Mouse (Mus musculus): Measurements from ENCODE around the gene Aspscr1. TPM values are rescaled to one million over a fixed set of nuclear protein-coding genes. Genes with fewer than 3 reads are reported as not detected.

Gene Aspscr1
- polyA plus RNA-seq (2012; rRNA removed), result 234 and 253 TPM in 2 replicates

GRCm38 (mm10) chr11:120672687-120673593 lies at the start of gene Aspscr1:
TSS of gene Aspscr1 (plus strand) at chr11:120672973.
- Histone ChIP-seq H3K27ac (ENCODE audit: control insufficient read depth, insufficient read depth, low read depth, low read length) (peak within 1 kb of the TSS; percentile 92), H3K4me3 (ENCODE audit: control insufficient read depth, low read depth, low read length) (peak within 1 kb of the TSS; percentile 88), H3K27me3 (ENCODE audit: control insufficient read depth, insufficient read depth, low read length) (no peaks in the 10 kb centered on the region), H3K4me1 (ENCODE audit: control insufficient read depth, insufficient read depth, low read length) (peaks cover 7% of the 10 kb centered on the region), H3K36me3 (ENCODE audit: control insufficient read depth, insufficient read depth, low read length) (no peaks in the 10 kb centered on the region)
- TF ChIP-seq POLR2A (IDR thresholded peaks at IDR 0.05; ENCODE audit: control insufficient read depth, low read depth, low read length) (peak; percentile 62), CTCF (IDR thresholded peaks at IDR 0.05; ENCODE audit: control insufficient read depth, insufficient read depth, insufficient replicate concordance, low read depth, low read length) (no peak)

DNA sequence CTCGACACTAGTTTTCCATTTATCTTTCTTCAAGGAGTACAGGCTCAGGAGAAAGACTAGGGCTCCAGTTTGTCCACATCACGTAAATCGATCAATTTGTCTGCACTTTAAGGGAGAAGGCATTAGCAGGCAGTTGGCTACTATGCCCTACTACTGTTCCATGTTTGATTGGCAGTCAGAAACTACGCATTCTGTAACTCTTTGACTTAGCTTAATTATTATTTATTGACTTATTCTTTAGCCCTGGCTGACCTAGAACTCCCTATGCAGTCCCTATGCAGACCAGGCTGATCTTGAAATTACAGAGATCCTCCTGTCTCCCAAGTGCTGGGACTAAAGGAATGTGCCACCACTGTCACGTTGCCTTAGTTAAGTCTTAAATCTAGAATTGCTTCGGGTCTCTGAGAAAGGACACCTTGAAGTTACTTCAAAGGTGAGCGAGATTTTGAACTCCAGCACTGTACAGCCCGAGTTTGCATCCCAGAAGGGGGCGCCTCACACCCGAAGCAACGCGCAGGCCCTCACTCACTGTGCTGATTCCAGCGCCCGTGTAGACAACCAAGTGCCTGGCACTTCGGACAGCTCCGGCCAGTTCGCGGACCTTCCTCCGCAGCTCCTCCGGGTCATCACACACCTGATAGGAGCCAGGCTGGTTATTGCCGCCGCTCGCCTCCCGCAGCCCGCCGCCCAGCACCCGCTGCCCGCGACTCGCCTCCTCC lies 48.7 kb upstream of the Aspscr1 start:
- TF ChIP-seq CTCF (IDR thresholded peaks at IDR 0.05; ENCODE audit: control insufficient read depth, insufficient read depth, insufficient replicate concordance, low read depth, low read length) (peak; percentile 30; the same call in 1 of the 2 replicates), POLR2A (IDR thresholded peaks at IDR 0.05; ENCODE audit: control insufficient read depth, low read depth, low read length) (no peak)
- no peaks in the 10 kb centered on the region for H3K36me3 ChIP-seq (ENCODE audit: control insufficient read depth, insufficient read depth, low read length)

DNA sequence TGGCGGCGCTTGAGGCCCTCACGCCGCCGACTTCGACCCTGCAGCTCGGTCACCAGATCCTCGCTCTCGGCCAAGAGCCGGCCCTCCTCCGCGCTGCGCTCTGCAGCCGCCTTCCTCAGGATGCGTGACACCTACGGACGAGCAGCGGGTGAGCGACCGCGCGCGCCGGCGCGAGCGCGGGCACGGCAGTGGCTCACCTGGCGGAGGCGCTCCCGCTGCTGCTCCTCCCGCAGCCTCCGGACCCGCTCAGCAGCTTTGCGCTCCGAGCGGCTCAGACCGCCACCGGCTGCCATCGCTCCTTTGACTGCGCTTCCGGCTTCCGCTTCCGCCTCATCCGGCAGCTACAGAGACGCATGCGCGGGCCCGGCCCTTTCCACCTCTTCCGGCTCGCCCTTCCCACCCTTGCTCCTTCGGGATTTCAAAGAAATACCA lies 48.1 kb upstream of the Aspscr1 start:
- no peaks in the 10 kb centered on the region for H3K27me3 ChIP-seq (ENCODE audit: control insufficient read depth, insufficient read depth, low read length)
- H3K27ac ChIP-seq (ENCODE audit: control insufficient read depth, insufficient read depth, low read depth, low read length), result peak overlapping the region; percentile 21; the same call in 1 of the 2 replicates
- no peaks in the 10 kb centered on the region for H3K36me3 ChIP-seq (ENCODE audit: control insufficient read depth, insufficient read depth, low read length)
- peak overlapping the region; percentile 82 for H3K4me3 ChIP-seq (ENCODE audit: control insufficient read depth, low read depth, low read length)
- TF ChIP-seq CTCF (IDR thresholded peaks at IDR 0.05; ENCODE audit: control insufficient read depth, insufficient read depth, insufficient replicate concordance, low read depth, low read length) (no peak), POLR2A (IDR thresholded peaks at IDR 0.05; ENCODE audit: control insufficient read depth, low read depth, low read length) (peak; percentile 53; the same call in 1 of the 2 replicates)
- H3K4me1 ChIP-seq (ENCODE audit: control insufficient read depth, insufficient read depth, low read length), result peaks cover 8% of the 10 kb centered on the region

More for the DNA sequence above, 48.7 kb upstream of the Aspscr1 start:
- Histone ChIP-seq H3K4me3 (ENCODE audit: control insufficient read depth, low read depth, low read length) (peak overlapping the region; percentile 82), H3K4me1 (ENCODE audit: control insufficient read depth, insufficient read depth, low read length) (peaks cover 8% of the 10 kb centered on the region), H3K27ac (ENCODE audit: control insufficient read depth, insufficient read depth, low read depth, low read length) (peak overlapping the region; percentile 21; the same call in 1 of the 2 replicates), H3K27me3 (ENCODE audit: control insufficient read depth, insufficient read depth, low read length) (no peaks in the 10 kb centered on the region)

- peak within 1 kb of the TSS; percentile 82 for H3K4me3 ChIP-seq (ENCODE audit: control insufficient read depth, low read depth, low read length)
- H3K27ac ChIP-seq (ENCODE audit: control insufficient read depth, insufficient read depth, low read depth, low read length), result peak within 1 kb of the TSS; percentile 21; the same call in 1 of the 2 replicates
- peaks cover 8% of the 10 kb centered on the region for H3K4me1 ChIP-seq (ENCODE audit: control insufficient read depth, insufficient read depth, low read length)
- TF ChIP-seq POLR2A (IDR thresholded peaks at IDR 0.05; ENCODE audit: control insufficient read depth, low read depth, low read length) (no peak), CTCF (IDR thresholded peaks at IDR 0.05; ENCODE audit: control insufficient read depth, insufficient read depth, insufficient replicate concordance, low read depth, low read length) (no peak)
- H3K27me3 ChIP-seq (ENCODE audit: control insufficient read depth, insufficient read depth, low read length), result no peaks in the 10 kb centered on the region
- no peaks in the 10 kb centered on the region for H3K36me3 ChIP-seq (ENCODE audit: control insufficient read depth, insufficient read depth, low read length)
Observed at GRCm38 (mm10) chr11:120625152-120625775, 47.5 kb upstream of the Aspscr1 start, which contains the start of gene Sirt7. TSS of gene Sirt7 (minus strand) at chr11:120625240.

DNA sequence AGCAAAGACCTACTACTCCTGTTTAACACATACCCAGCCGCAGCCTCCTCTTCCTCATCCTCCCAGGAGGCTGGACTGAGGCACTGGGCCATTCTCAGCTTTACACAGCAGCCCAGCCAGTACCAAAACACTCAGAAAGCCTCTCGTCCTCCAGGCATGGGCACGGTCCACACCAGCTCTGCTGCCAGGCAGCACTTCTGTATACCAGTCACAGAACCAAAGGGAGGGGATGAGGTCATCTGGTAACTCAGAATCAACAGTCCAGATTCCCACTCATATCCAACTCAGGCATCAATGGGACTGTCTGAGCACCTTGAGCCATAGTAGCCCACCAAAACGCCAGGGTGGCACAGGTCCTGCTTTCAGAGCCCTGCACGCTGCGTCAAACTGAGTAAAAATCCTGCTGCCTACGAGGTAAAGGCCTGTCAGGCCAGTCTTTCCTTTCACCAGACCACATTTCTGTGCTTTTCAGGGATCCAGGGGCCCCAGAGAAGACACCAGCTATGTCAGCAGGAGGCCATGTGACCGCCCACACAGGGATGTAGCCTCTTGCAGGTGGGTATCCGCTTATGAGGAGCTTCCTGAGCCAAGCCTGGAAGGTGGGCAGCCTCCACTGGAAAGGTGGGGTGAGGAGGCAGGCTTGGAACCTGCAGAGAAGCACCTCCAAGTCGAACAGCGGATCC lies 45.8 kb upstream of the Aspscr1 start:
- Histone ChIP-seq H3K4me1 (ENCODE audit: control insufficient read depth, insufficient read depth, low read length) (peaks cover 8% of the 10 kb centered on the region), H3K27ac (ENCODE audit: control insufficient read depth, insufficient read depth, low read depth, low read length) (no peak overlapping the region), H3K4me3 (ENCODE audit: control insufficient read depth, low read depth, low read length) (no peak overlapping the region), H3K36me3 (ENCODE audit: control insufficient read depth, insufficient read depth, low read length) (no peaks in the 10 kb centered on the region), H3K27me3 (ENCODE audit: control insufficient read depth, insufficient read depth, low read length) (no peaks in the 10 kb centered on the region)
- no peak for TF ChIP-seq POLR2A (IDR thresholded peaks at IDR 0.05; ENCODE audit: control insufficient read depth, low read depth, low read length)
- TF ChIP-seq CTCF (IDR thresholded peaks at IDR 0.05; ENCODE audit: control insufficient read depth, insufficient read depth, insufficient replicate concordance, low read depth, low read length), result no peak

DNA sequence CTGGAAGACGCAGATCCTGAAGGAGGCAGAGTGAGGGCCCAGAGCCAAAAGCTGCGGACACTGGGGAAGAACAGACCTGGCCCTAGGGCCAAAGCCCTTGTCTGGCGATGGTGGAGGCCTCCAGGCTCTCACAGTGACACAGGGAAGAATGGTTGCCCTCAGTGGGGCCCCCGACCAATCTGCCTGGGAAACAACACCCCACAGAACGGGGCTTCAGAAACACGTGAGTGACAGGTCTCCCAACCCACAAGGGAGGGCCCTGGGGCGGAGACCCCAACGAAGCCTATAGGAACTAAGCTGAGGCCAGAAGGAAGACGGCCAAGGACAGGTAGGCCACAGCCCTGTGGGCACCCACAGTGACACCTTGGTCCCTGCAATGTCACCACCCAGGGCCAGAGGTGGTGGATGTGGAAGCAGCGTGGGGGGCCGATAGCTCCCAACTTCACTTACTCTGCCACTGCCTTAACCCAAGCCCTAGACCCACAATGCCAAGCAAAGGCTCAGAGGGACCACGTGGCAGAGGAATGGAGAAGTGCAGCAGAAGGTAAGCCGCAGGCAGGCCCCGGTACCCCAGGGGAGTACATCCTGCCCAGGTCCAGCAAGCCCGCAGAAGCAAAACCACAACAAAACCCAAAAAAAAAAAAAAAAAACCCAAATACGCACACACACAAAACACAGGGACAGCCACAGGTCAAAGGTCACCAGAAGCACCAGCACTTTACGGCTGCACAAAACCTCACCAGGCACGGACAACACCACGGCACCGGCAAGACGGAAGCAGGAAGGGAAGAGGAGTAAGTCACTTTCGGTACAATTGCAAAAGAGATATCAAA lies 45.1 kb upstream of the Aspscr1 start:
- Histone ChIP-seq H3K4me3 (ENCODE audit: control insufficient read depth, low read depth, low read length) (no peak overlapping the region), H3K27ac (ENCODE audit: control insufficient read depth, insufficient read depth, low read depth, low read length) (no peak overlapping the region), H3K4me1 (ENCODE audit: control insufficient read depth, insufficient read depth, low read length) (peaks cover 15% of the 10 kb centered on the region), H3K27me3 (ENCODE audit: control insufficient read depth, insufficient read depth, low read length) (no peaks in the 10 kb centered on the region), H3K36me3 (ENCODE audit: control insufficient read depth, insufficient read depth, low read length) (no peaks in the 10 kb centered on the region)
- no peak for TF ChIP-seq POLR2A (IDR thresholded peaks at IDR 0.05; ENCODE audit: control insufficient read depth, low read depth, low read length)
- TF ChIP-seq CTCF (IDR thresholded peaks at IDR 0.05; ENCODE audit: control insufficient read depth, insufficient read depth, insufficient replicate concordance, low read depth, low read length), result no peak

Measured in testis, adult 2 months (tissue).